Mouse (Mus musculus) yolk sac, embryonic 10.5 days (tissue): Measurements from ENCODE around the gene Tnni1.

Source experiments
- DNase-seq: peaks from one replicate; pipeline ENCODE4 v3.0.0-alpha.2; 2017; ENCODE audit warnings: low spot score

Tnni1 gene

DNA sequence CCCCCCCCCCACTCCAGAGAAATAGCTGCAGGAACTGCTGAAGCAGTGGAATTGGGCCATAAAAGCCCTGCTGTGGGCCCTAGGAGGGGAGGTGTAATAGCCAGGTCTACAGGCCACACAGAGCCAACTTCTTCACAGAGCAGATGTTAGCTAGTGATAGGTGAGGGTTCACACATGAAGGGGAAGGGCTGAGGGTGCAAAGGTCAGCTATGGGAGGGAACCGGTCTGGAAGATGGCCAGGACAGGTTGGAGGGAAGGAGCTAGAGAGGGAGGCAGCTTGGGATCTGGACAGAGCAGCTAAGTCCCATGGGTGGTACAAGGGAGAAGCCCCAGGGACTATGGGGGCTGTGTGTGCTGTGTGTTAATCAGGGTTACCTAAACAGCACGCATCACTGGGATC, 30.9 kb downstream of the Tnni1 start:
- peak; percentile 72 for DNase-seq

DNA sequence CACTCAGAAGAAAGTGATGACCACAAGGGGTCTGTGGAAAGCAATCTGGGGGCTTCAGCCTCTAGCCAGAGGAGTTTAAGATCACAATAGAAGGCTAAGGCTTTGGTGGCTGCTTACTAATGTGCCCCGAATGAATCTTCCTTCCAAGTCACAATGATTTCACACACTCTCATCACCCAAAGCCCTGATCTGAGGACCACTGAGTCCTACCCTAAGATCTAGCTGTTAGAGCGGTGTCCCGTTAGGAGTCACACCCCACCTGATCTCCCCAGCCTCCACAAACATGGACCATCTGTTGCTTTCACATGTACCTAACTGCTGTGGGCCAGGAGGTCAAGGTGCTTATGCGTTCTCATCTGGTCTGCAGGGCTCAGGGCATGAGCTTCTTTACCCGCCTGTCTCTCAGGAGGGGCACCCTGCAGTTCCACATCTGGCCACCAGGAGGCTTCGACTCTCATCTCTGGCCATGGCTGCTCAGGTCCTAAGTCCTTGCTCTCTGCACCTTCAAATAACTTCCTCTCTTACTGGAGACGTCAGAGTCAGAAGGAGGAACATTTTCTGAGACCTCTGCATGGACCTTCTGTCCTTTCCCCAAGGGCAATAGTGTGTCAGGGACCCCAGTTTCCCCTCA, 31.9 kb downstream of the Tnni1 start:
- DNase-seq = peak; percentile 76

DNA sequence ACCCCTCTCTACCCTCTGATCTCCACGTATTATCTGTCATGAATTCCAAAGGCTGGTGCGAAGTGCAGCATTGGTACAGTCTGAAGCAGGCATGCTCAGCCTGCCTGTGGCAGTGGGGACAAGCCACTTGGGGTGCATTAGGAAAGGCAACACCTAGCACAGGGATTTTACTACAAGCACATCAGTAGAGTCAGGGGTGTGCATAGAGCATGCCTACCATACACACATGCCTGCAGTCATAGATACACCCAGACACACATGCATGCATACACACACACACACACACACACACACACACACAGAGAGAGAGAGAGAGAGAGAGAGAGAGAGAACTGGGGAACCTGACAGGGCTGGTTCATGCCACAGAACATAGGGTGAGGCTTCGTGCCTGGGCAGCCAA, 33.0 kb downstream of the Tnni1 start:
- no peak for DNase-seq

DNA sequence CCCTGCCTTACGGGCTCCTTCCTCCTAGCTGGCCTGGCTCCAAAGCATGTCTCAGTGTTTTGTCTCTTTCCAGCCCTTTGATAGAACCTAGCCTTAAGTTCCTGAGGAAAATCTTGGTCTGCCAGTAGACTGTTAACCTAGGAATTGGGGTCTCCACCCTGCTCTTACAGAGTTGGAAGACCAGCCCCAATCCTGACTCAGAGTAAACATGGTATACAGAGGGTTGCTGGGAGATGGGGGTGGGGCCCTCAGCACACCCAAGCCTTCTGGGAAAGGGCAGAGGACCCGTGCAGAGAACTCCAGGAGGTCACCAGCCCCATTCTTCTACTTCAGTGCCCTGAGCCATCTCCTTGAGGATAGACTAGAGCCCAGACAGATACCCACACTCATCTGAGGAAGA, 33.4 kb downstream of the Tnni1 start:
- no peak for DNase-seq

DNA sequence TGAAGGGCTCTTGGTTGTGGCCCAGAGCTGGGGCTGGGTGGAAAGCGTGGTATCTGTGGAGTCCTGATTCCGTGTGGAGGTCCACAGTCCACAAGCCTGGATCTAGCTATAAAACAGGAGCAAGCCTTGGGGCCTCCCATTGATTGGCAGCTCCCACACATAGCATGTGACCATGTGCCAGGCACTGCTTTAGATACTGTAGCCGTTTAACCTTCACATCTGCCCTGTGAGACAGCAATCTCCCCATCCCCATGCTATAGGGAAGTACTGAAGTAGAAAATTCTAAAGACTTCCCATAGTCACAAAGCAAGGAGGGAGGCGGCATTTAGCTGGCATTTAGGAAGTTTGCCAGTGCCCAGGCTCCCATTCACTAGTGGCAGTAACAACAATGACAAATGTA, 33.8 kb downstream of the Tnni1 start:
- DNase-seq = no peak

DNA sequence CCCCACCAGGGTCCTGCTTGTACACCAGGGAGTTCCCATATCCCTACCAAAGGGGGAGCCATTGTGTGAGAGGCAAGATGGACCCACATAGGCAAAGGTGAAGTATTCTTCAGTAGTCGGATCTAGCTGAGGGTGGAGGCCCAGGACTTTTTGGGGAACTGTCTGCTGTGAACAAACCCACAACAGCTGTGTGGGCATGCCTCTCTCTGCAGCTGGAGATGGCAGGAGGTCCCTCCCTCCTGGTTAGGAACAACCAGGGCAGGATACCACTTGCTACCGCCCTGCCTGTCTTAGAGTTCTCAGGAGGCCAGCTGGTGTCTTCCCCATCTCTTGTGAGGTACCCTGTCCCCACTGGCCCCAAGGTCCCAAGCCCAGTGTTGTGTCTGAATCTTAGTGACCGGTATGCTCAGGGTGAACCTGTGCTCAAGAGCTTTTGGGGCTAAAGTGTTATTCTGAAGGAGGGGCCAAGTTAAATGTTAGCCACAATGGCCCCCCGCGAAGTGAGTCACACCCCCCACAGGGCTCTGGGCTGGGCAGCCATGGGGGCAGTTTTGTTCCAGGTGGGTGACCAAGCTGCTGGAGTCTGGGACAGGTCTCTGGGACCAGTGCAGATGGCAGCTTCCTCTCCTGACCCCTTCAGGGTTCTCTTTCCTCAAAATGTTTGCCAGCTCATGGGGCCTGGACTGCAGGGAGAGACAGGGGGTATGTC, 34.6 kb downstream of the Tnni1 start:
- no peak for DNase-seq

DNA sequence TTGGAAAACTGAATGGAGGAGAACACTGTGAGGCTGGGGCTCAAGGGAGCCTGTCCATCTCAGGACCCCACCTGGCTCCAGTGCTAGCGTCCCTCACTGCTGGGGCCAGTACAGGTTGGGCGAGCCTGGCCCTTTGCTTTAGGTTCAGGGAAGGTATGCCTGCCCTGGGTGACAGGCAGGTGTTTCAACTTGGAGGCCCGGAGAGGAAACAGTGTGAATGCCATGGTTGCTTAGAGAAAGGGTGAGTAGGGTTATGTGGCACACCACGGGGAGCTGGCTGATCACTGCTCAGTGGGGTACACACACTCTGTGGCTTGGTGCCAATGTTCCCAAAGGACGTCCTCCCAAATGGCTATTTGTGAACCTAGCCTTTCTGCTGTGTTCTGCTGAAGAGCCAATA, 35.3 kb downstream of the Tnni1 start:
- no peak for DNase-seq

DNA sequence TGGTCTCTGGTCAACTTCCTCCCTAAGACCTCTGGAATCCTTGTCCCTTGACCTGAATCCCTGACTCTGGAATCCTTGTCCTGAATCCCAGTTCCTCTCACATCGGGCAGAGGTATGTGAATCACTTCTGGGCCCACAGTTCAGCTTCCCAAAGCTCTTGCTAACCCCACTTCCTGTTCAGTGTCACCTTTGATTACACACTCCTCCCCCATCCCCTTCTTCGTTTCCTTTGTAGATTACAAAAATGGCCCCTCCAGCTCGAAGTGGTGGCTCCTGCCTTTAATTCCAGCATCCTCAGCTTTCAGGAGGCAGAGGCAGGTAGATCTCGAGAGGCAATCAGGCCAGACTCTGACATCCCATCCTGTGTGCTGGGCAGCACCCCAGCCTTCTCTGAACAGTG, 38.4 kb downstream of the Tnni1 start:
- DNase-seq = no peak

DNA sequence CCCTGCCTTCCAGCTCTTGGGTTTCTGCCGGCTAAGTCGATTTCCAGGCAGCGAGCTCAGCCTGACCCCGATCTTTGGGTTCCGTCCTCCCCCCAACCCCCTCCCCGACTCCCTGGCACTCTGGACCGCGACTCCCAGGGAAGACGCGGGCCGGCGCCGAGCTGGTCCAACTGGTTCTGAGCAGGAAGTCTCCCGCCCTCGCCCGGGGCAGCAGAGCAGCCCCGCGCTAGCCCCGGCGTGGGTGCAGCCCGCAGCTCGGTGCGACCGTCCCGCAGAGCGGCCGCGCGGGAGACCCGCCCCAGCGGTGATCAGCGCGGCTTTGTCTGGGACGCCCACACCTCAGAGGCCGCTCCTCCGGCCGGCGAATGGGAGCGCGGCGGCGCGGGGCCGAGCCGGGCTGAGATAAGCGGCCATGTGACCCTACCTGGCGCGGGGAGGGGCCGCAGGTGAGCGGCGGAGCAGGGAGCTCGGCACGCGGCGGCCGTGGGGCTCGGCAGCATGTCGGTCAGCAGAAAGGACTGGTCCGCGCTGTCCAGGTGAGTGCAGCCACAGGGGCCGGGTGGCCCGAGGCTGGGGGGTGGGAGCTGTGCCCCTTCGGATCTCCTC, 39.4 kb downstream of the Tnni1 start, which contains the start of gene Lad1:
Gene Lad1 (plus strand): TSS at position 118 of the 606 bp plus-strand sequence.
- DNase-seq = peak; percentile 81

DNA sequence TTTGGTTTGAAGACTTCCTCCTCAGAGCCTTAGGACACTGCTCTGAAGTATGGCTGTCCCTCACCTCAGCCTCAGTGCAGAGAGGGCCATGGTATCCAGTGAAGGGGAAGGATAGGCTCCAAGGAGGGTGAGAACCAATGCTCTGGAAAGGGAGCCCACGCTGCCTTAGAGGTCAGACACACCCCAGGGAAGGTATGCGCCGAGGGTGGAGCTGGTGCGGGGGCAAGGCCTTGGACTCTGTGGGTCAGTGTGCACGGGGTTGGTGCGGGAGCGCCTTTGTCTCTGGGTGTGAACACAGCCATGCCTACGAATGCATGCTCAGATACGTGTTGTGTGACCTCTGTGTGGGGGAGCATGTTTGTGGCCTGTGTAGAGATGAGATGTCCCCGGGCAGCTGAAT, 40.8 kb downstream of the Tnni1 start:
- peak; percentile 62 for DNase-seq

DNA sequence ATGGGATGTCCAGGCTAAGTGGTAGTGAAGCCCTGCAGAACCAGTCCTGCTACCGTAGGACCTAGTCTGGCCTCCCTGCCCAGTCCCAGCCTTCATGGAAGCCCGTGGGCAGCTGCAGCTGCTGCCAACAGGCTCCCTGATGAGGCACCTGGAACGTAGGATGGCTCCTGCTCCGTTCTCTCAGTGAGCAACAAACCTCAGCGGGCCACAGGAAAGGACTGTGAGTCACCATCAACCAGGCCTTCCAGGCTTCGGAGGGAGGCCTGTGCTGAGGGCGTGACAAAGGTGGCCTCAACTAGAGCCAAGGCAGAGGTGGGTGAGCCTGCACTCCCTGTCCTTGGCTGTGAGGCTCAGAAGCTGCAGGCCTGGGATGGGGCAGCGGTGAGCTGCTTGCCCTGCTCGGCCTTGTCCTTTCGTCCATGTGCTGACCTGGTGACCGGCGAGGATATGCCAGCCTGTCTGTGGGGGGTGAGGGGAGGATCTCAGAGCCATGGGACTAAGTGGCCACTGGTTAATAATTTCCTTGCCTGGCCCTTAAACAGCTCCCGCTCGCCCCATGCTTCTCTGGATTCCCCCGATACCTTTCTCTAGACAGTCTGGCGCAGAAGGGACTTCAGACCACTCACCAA, 41.6 kb downstream of the Tnni1 start:
- DNase-seq = peak; percentile 75

DNA sequence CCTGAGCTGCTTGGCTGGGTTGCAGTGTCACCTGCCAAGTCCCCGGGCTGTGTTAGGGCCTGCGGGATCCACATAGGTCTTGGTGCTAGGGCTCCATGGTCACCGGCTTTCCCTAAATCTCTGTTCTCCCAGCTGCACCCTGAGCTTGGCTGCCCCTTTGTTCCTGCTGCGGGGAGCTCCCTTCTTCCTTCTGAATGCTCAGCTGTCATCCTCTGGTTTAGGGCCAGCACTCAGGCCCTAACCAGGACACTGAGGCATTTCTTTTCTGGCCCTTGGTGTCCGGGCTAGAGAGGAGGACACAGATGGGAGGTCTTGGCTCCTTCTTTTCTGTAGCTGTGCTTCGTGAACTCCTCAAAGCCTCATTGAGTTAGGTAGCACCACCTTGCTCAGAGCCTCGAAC, 42.5 kb downstream of the Tnni1 start:
- no peak for DNase-seq

DNA sequence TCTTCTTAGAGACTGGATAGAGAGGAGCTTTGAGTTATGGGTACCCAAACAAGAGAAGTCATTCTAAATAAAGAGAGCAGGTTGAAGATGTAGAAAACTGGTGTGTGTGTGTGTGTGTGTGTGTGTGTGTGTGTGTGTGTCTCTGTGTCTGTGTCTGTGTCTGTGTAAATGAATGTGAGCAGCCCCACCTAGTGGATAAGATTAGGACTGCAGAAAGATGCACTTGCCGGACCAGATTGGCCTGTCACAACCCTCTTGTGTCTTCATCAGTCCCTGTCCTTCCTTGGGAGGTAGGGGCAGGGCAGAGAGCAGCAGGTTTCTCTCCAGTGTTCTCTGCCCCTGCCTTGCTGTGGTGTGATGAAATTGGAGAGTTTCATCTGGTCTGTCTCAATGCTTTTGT, 49.7 kb downstream of the Tnni1 start:
- peak; percentile 48 for DNase-seq

DNA sequence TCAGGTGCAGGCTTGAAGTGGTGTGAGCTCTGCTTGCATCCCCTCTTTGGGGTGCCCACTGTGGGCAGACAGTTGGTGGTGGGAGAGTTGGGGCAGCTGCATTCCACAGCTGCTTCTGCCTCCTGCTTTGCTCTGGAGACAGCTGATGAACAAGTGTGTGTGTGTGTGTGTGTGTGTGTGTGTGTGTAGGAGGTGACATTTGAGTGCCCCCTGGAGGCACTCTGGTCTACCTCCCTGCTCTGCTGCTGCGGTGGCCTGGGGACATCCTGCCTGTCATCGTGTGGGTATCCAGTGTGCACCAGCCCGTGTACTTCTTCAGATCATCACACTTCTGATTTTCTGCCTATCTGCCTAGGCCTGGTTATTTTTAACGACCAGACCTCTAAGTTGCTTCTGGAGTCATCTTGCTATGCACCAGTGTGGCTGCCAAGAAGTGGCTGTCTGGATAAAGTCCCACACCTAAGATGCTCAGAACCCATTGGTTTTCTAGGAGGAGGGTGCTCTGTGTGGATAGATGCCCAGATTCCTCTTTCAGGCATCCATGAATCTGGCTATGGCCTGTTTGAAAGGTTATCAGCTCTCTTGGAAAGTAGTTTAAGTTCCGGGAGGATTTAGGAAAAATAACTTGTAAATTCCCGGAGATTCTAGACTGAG, 55.1 kb downstream of the Tnni1 start:
- DNase-seq = no peak

DNA sequence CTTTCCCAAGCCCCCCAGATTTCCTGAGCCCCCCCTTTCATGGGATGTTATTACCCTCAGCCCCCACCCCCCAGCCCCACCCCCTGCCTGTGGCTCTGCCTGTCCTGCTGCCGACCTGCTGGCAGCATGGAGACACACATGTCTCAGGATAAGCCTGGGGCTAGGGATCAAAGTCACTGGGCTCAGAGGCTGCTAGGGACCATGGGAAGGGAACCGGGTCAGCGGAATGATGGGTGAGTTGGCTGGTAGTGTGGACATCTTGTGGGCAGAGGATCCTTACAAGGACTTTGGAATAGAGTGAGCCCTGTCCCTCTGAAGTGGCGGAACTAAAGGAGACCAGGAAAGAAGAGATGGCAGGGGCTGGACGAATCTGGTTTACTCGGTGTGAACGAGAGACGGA, 55.7 kb downstream of the Tnni1 start:
- DNase-seq = no peak

DNA sequence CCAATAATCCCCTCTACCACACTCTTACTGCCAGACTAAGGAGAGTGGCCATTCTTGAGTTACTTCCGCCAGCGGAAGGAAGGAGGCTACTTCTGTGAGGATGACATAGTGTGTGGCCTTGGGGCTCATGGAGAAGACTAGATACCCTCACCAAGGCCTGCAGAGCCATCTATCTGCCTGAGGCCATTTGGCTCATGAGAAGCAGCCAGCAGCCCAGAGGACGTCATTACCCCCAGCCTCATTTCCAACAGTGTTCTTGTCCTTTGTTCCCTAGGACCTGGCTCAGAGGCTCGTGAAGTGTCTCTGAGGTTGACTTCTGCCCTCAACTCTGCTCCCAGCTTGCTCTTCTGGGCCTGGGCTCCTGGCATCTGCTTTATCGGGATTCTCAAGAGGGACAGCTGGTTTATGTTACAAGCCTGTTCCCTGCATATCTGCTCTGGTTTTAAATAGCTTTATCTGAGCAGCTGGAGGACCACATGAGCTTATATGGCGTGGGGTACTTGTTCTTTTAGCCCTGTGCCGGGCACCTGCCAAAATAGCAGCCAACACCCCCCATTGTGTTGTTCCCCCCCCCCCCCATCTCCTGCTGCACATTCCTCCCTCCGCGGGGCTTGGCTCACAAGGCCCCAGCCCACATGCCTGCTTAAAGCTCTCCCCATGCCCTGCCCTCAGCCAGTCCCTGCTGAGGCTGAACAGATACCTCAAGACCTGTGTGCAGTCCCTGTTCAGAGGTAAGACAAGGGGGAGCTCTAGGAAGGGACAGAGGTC, 56.7 kb downstream of the Tnni1 start, which contains the start of gene Tnnt2:
Gene Tnnt2 (plus strand): TSS at position 639 of the 768 bp plus-strand sequence.
- peak; percentile 45 for DNase-seq

DNA sequence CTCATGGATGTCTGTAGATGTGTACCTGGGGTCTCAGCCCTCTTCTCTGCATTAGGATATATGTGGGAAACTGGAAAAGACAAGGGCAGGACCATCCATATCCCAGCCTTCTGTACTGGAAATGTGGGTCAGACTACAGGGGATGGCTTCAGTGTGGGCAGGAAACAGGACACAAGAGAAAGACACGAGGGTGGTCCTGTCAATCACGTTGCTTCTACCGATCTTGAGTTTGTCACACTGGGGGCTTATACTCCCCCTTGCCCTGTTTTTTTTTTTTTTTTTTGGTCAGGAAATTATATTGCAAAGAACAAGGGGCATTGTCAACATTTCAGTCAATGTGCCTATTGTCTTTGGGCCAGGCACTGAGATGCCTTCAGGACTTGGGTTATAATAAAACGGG, 59.4 kb downstream of the Tnni1 start:
- no peak for DNase-seq

DNA sequence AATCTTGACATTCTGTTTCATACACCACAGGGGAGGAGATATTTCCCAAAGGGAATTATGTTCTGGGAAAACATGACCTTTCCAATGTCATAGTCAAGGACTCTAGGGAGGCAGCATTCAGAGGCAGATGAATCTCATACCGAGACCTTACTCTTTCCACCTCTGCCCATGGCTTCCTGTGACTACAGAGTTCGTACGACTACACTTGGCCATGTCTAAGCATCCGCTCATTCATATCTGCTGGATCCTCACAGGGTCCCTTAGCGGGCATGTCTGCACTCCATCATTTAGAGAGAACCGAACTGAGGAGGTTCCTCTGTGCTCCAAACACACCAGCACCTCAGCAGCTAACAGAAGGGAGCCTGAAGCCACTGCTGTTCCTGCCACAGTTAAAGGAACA, 59.8 kb downstream of the Tnni1 start:
- no peak for DNase-seq

DNA sequence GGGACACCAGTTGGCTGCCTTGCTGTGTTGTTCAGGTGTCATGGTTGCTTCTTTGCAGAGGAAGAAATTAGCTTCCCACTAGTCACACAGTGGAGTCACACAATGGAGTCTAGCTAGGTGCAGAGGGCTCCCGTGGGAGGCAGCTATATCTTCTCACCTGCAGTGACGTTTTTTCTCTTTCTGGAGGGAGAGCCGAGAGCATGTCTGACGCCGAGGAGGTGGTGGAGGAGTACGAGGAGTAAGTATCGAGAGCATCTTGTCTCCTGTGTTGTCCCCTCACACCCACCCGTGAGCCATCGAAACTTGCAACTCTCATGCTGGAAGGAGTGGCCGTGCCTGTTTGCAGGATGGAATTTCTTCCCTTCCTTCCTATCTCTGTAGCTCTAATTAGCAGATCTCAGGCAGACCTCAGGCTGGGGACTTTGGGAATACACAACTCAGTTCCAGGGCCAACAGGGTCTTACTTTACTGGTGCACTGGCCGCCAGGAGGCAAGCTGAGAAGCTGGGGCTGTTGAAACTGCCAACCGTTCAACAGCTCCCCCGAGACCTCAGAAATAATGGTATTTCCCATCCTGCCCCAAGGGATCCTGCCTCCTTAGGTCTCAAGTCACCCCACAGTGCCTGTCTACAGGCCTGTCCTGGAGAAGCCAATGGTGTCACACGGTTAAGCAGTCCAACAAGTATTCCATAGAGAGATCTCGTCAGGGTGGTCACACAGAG, 61.6 kb downstream of the Tnni1 start:
- DNase-seq = no peak

DNA sequence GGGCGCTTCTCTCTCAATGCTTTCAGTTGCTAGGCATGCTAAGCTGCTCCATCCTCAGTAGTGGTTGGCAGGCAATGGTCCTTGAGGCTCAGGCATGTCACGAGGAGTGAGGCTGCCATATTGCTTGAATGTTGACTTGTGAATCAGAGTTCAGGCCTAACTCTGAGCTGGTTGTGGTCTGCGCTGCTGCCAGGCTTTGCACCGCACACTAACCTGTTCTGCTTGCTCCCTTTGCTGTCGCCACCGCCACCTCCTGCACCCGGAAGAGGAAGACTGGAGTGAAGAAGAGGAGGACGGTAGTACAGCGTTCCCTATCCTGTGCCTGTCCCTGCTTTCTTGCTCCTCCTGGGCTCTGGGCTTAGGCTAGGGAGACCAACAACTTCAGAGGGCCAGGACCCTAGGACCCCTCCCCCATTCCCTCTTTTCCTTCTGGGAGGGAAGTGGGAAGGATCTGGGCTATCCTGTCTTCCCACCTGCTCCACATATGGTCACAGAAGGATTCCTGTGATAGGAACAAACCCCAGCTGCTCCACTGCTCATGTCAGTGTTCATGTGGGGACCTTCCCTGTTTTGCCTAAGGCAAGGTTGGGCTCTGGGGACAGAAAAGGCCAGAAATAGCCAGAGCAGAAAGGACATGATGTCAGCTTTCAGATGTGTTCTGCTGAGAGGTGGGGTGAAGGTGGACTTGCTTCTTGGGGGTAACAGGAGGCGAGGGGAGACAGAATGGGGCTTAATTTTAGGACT, 64.5 kb downstream of the Tnni1 start:
- no peak for DNase-seq
